Mouse (Mus musculus) Patski (cell line): ENCODE measurements around the gene Cmip. TPM values are rescaled to one million over a fixed set of nuclear protein-coding genes. Genes with fewer than 3 reads are reported as not detected.

ENCODE experiments used
- ATAC-seq: fragments of 100-300 bp; one replicate; pipeline ENCODE4 v1.8.0; 2021
- CTCF ChIA-PET: fragments of 350-600 bp; sonication (Branson Sonifier 250); formaldehyde crosslinking; loops from one replicate; lab custom pipeline; 2022; ENCODE audit warnings: inconsistent platforms; lab: Charles Lee
- POLR2A ChIA-PET: fragments of 350-600 bp; sonication (Branson Sonifier 250); formaldehyde crosslinking; loops from one replicate; lab custom pipeline; 2022; ENCODE audit warnings: antibody characterized with exemption, inconsistent platforms; lab: Charles Lee
- DNase-seq: peaks from one replicate; pipeline ENCODE4 v3.0.0-alpha.2; 2011; ENCODE audit warnings: low read depth, low spot score
- H3K27me3 ChIP-seq: fragments of 371-371 bp; one replicate; pipeline ENCODE4 v1.5.1; 2021
- CTCF ChIP-seq: fragments of 100-300 bp; IDR thresholded peaks from one replicate; pipeline ENCODE4 v1.5.1; 2021
- in situ Hi-C: fragments of 300-500 bp; cut with MboI; formaldehyde crosslinking; loops from 3 replicates; pipeline ENCODE4 v1.11.1; 2018; ENCODE audit warnings: low pct_unique_long_range_greater_than_20kb, mixed read lengths
- polyA plus RNA-seq: library from polyadenylated mRNA; unstranded; gene quantifications from one replicate; pipeline ENCODE4 v1.2.3, GENCODE M21; 2021

Gene Cmip
- polyA plus RNA-seq, 1 experiment from 2014 or later, result 63.6 TPM

- no peaks in the 10 kb centered on the region for H3K27me3 ChIP-seq
- no peak for TF ChIP-seq CTCF
- POLR2A ChIA-PET, result no interaction called here
- CTCF ChIA-PET, result interaction anchor here (0.8 kb wide), 1 partner anchor 9 kb away, joined by 3 read pairs; no protein-coding TSS in a partner anchor
- DNase-seq (no peak), ATAC-seq (no peak)
- in situ Hi-C loops, result loop anchor here (10.0 kb wide), 1 partner anchor 105 kb away; no protein-coding TSS in a partner anchor
Measured at GRCm38 (mm10) chr8:117370009-117370408, 113.1 kb downstream of the Cmip start.

GRCm38 (mm10) chr8:117371189-117371588 lies 114.3 kb downstream of the Cmip start:
- H3K27me3 ChIP-seq, result no peaks in the 10 kb centered on the region
- no peak for ATAC-seq
- in situ Hi-C loops, result loop anchor here (10.0 kb wide), 1 partner anchor 106 kb away; no protein-coding TSS in a partner anchor
- CTCF ChIA-PET, result no interaction called here
- POLR2A ChIA-PET, result interaction anchor here (1.5 kb wide), 1 partner anchor 114 kb away, joined by 4 read pairs; the partner anchor contains the start of gene Cmip
- no peak for DNase-seq
- no peak for TF ChIP-seq CTCF

- TF ChIP-seq CTCF, result no peak
- in situ Hi-C loops, result loop anchor here (10.0 kb wide), 1 partner anchor 107 kb away; no protein-coding TSS in a partner anchor
- ChIA-PET CTCF (interaction anchor here (0.9 kb wide), 1 partner anchor 113 kb away, joined by 3 read pairs; no protein-coding TSS in a partner anchor), POLR2A (interaction anchor here (0.9 to 1.5 kb wide), 2 partner anchors 9 to 115 kb away, joined by 4 read pairs; partner anchors contain the start of gene Cmip)
- no peaks in the 10 kb centered on the region for H3K27me3 ChIP-seq
- ATAC-seq (no peak), DNase-seq (no peak)
Measured at GRCm38 (mm10) chr8:117372070-117372469, 115.2 kb downstream of the Cmip start.

- ATAC-seq (peak; percentile 90), DNase-seq (peak; percentile 87)
- no peaks in the 10 kb centered on the region for H3K27me3 ChIP-seq
- no peak for TF ChIP-seq CTCF
- in situ Hi-C loops, result loop anchor here (10.0 kb wide), 1 partner anchor 108 kb away; no protein-coding TSS in a partner anchor
- POLR2A ChIA-PET, result no interaction called here
- CTCF ChIA-PET, result no interaction called here
Measured at GRCm38 (mm10) chr8:117373001-117373428, 116.2 kb downstream of the Cmip start.

- in situ Hi-C loops, result loop anchor here (10.0 kb wide), 1 partner anchor 109 kb away; no protein-coding TSS in a partner anchor
- TF ChIP-seq CTCF, result no peak
- no peaks in the 10 kb centered on the region for H3K27me3 ChIP-seq
- DNase-seq (no peak), ATAC-seq (no peak)
- CTCF ChIA-PET, result interaction anchor here (2.1 kb wide), 1 partner anchor 149 kb away, joined by 6 read pairs; no protein-coding TSS in a partner anchor
- POLR2A ChIA-PET, result no interaction called here
Measured at GRCm38 (mm10) chr8:117374087-117374486, 117.2 kb downstream of the Cmip start.

GRCm38 (mm10) chr8:117376997-117377396 lies 120.1 kb downstream of the Cmip start:
- in situ Hi-C loops, result loop anchor here (5.0 to 10.0 kb wide), 2 partner anchors 35 to 112 kb away; no protein-coding TSS in a partner anchor
- no peak for TF ChIP-seq CTCF
- ChIA-PET CTCF (interaction anchor here (0.8 to 1.3 kb wide), 4 partner anchors 79 to 152 kb away, joined by 3 read pairs; no protein-coding TSS in a partner anchor), POLR2A (no interaction called here)
- ATAC-seq (no peak), DNase-seq (no peak)
- H3K27me3 ChIP-seq, result no peaks in the 10 kb centered on the region

GRCm38 (mm10) chr8:117378625-117379024 lies 121.8 kb downstream of the Cmip start:
- TF ChIP-seq CTCF, result no peak
- ChIA-PET POLR2A (interaction anchor here (1.0 to 1.6 kb wide), 2 partner anchors 9 to 121 kb away, joined by 3 to 5 read pairs; partner anchors contain the start of gene Cmip), CTCF (interaction anchor here (1.1 to 1.3 kb wide), 3 partner anchors 8 to 154 kb away, joined by 3 to 6 read pairs (median 3); no protein-coding TSS in a partner anchor)
- H3K27me3 ChIP-seq, result no peaks in the 10 kb centered on the region
- DNase-seq, result no peak
- in situ Hi-C loops, result loop anchor here (5.0 to 10.0 kb wide), 2 partner anchors 36 to 114 kb away; no protein-coding TSS in a partner anchor
- no peak for ATAC-seq

- DNase-seq, result no peak
- POLR2A ChIA-PET, result interaction anchor here (1.0 to 1.6 kb wide), 2 partner anchors 9 to 122 kb away, joined by 3 to 5 read pairs; partner anchors contain the start of gene Cmip
- peak; percentile 60 for ATAC-seq
- in situ Hi-C loops, result loop anchor here (5.0 to 10.0 kb wide), 2 partner anchors 37 to 114 kb away; no protein-coding TSS in a partner anchor
- CTCF ChIA-PET, result interaction anchor here (1.0 to 1.3 kb wide), 4 partner anchors 9 to 154 kb away, joined by 3 to 6 read pairs (median 4); no protein-coding TSS in a partner anchor
- no peaks in the 10 kb centered on the region for H3K27me3 ChIP-seq
- TF ChIP-seq CTCF, result no peak
Measured at GRCm38 (mm10) chr8:117379131-117379530, 122.3 kb downstream of the Cmip start.

GRCm38 (mm10) chr8:117380796-117381195 lies 123.9 kb downstream of the Cmip start:
- ATAC-seq, result no peak
- POLR2A ChIA-PET, result no interaction called here
- in situ Hi-C loops, result no loop called here
- no peak for DNase-seq
- CTCF ChIA-PET, result interaction anchor here (1.0 kb wide), 1 partner anchor 156 kb away, joined by 3 read pairs; no protein-coding TSS in a partner anchor
- no peaks in the 10 kb centered on the region for H3K27me3 ChIP-seq
- no peak for TF ChIP-seq CTCF

GRCm38 (mm10) chr8:117386142-117386541 lies 129.3 kb downstream of the Cmip start:
- DNase-seq (no peak), ATAC-seq (no peak)
- H3K27me3 ChIP-seq, result no peaks in the 10 kb centered on the region
- CTCF ChIA-PET, result interaction anchor here (1.0 to 1.3 kb wide), 2 partner anchors 10 to 161 kb away, joined by 4 to 5 read pairs; no protein-coding TSS in a partner anchor
- POLR2A ChIA-PET, result interaction anchor here (0.6 kb wide), 1 partner anchor 126 kb away, joined by 3 read pairs; no protein-coding TSS in a partner anchor
- in situ Hi-C loops, result loop anchor here (5.0 kb wide), 1 partner anchor 71 kb away; no protein-coding TSS in a partner anchor
- no peak for TF ChIP-seq CTCF
